Mouse (Mus musculus) kidney, embryonic 16.5 days (tissue): ENCODE measurements around the gene Olfr1395. TPM values are rescaled to one million over a fixed set of nuclear protein-coding genes. Genes with fewer than 3 reads are reported as not detected.
"Not testable (repeated sequence)": the region's sequence is repeated elsewhere in the genome, so short reads cannot be mapped to it uniquely, and the experiment has no call there.

Experiments used
- ATAC-seq: fragments of 200-750 bp; cut with Nextera tagmentation; 2 replicates; pipeline ENCODE4 v1.8.0; 2017; ENCODE audit warnings: moderate TSS enrichment; ENCODE audit not compliant: low FRiP score, low TSS enrichment
- H3K27ac ChIP-seq: fragments of 300-500 bp; sonication (generic); 2 replicates; pipeline ENCODE4 v1.5.1; 2014; ENCODE audit warnings: low read length
- H3K27me3 ChIP-seq: fragments of 300-500 bp; sonication (generic); 2 replicates; pipeline ENCODE4 v1.6.1; 2014; ENCODE audit warnings: low read length, control low read depth, mixed read lengths; ENCODE audit not compliant: insufficient read depth
- H3K36me3 ChIP-seq: fragments of 300-500 bp; sonication (generic); 2 replicates; pipeline ENCODE4 v1.6.1; 2014; ENCODE audit warnings: low read length, control low read depth, mixed read lengths; ENCODE audit not compliant: insufficient read depth
- H3K4me1 ChIP-seq: fragments of 300-500 bp; sonication (generic); 2 replicates; pipeline ENCODE4 v1.6.1; 2014; ENCODE audit warnings: low read length, control low read depth, mixed read lengths; ENCODE audit not compliant: insufficient read depth
- H3K4me2 ChIP-seq: fragments of 300-500 bp; sonication (generic); replicated peaks from 2 replicates; pipeline ENCODE4 v1.6.1; 2014; ENCODE audit warnings: low read depth, low read length
- H3K4me3 ChIP-seq: fragments of 300-500 bp; sonication (generic); 2 replicates; pipeline ENCODE4 v1.5.1; 2014; ENCODE audit warnings: mild to moderate bottlenecking, low read length
- H3K9ac ChIP-seq: fragments of 300-500 bp; sonication (generic); replicated peaks from 2 replicates; pipeline ENCODE4 v1.6.1; 2014; ENCODE audit warnings: low read length
- H3K9me3 ChIP-seq: fragments of 300-500 bp; sonication (generic); 2 replicates; pipeline ENCODE4 v1.6.1; 2016; ENCODE audit warnings: low read length, control low read depth
- WGBS: fragments of 180-500 bp; shearing (Covaris S2); extraction: QIAGEN DNeasy Blood & Tissue Kit; methylation state at CpG from one replicate; pipeline ENCODE4 v1.1.7; 2014; 5-methylcytosine and 5-hydroxymethylcytosine counted together
- polyA plus RNA-seq: library from polyadenylated mRNA; unstranded; fragments of >200 nt; fragmentation: Nextera tagmentation; extraction: Ambion mirVana; gene quantifications from 2 replicates; pipeline ENCODE4 v1.2.1, GENCODE M21; 2015

Gene Olfr1395
- polyA plus RNA-seq, 1 experiment from 2014 or later, result not detected

DNA sequence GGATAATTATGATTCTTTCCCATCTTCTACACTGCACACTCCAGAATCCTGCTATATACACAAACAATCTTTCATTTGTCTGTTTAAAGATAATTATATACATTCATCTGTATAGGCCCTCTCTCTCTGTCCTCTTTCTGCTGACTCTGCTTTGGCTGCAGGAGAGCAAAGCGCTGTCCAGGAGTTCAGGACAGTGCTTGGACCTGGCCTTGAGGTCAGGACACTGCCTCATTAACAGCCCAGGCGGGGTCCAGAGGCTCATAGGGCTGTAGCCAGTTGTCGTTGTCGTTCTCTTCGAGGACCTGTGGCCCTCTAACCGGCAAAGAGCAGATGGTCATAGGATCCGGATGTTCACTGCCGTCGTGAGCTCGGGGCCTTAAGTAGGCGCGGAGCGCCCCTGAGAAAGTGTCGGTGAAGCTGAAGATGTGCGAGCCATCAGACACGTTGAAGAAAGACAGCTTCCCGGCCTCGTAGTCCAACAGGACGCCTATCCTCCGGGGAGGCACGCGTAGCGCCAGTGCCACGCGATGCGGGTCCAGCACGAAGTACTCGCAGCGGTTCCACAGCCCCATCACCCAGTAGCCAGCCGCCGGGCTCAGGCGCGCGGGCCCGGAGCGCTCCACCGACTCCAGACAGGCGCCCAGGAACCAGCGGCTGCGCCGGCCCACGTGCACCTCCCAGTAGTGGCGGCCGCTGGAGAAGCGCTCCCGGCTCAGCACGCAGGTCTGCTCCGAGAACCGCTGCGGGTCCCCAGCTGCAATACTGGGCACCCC is 27.0 kb downstream of the Olfr1395 start:
- H3K4me1 ChIP-seq, result peaks cover 5% of the 10 kb centered on the region; the same call in 1 of the 2 replicates
- no peaks in the 10 kb centered on the region for H3K36me3 ChIP-seq
- ATAC-seq, result peak; percentile 78
- peak overlapping the region; percentile 35 for H3K4me3 ChIP-seq
- H3K27me3 ChIP-seq, result peaks cover 10% of the 10 kb centered on the region; the same call in 1 of the 2 replicates
- peaks cover 4% of the 10 kb centered on the region; the same call in 1 of the 2 replicates for H3K9me3 ChIP-seq
- H3K9ac ChIP-seq, result 0 out of 2 replicates have a peak overlapping the region, but pooled peaks have one; percentile 7
- H3K27ac ChIP-seq, result no peak overlapping the region
- 6% methylated on average over 50 of the region's 50 CpGs for WGBS
- H3K4me2 ChIP-seq, result peak overlapping the region; percentile 56

DNA sequence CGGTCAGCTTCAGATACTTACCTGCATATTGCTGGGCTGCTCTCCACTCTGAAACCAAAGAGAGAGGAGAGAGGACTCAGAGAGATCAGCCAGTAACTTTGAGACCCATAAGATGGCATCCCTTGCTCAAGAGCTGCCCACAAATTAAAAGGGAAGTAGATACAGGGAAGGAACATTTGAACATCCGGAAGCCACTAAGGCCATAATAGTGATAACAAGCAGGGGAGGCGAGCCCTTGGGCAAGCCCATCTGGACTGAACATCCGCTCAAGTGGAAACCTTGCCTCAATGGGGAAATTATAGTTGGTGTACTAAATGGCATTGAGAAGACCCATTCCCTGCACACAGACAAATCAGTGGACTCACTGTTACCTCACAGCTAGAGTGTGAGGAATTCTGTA is 28.5 kb downstream of the Olfr1395 start:
- Histone ChIP-seq H3K27me3 (peaks cover 10% of the 10 kb centered on the region; the same call in 1 of the 2 replicates), H3K36me3 (no peaks in the 10 kb centered on the region), H3K4me1 (peaks cover 5% of the 10 kb centered on the region; the same call in 1 of the 2 replicates), H3K9me3 (peaks cover 4% of the 10 kb centered on the region; the same call in 1 of the 2 replicates), H3K4me2 (no peak overlapping the region), H3K4me3 (no peak overlapping the region), H3K9ac (no peak overlapping the region), H3K27ac (no peak overlapping the region)
- WGBS, result 97% methylated on average over 4 of the region's 4 CpGs
- ATAC-seq, result no peak

DNA sequence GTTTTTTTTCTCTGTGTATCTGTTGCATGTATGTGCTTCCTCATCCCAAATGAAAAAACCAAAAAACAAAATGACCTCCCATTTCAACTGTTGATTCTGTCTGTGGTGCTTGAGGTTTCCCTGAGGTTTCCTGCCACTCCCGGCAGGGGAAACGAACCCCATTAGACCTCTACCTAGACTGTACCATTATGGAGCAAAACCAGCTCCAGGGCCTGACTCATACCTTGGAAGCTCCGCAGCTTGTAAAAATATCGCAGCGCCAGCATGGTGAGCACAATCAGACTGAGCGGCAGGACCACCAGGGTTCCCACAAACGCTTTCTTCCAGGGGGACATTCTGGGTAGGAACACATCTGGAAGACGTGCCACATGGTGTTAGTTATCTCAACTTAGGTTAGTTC is 33.3 kb downstream of the Olfr1395 start:
- Histone ChIP-seq H3K4me1 (no peaks in the 10 kb centered on the region), H3K4me3 (no peak overlapping the region), H3K27me3 (no peaks in the 10 kb centered on the region), H3K27ac (no peak overlapping the region), H3K9ac (no peak overlapping the region), H3K9me3 (no peaks in the 10 kb centered on the region), H3K4me2 (no peak overlapping the region), H3K36me3 (no peaks in the 10 kb centered on the region)
- ATAC-seq, result no peak
- 91% methylated on average over 8 of the region's 8 CpGs for WGBS

DNA sequence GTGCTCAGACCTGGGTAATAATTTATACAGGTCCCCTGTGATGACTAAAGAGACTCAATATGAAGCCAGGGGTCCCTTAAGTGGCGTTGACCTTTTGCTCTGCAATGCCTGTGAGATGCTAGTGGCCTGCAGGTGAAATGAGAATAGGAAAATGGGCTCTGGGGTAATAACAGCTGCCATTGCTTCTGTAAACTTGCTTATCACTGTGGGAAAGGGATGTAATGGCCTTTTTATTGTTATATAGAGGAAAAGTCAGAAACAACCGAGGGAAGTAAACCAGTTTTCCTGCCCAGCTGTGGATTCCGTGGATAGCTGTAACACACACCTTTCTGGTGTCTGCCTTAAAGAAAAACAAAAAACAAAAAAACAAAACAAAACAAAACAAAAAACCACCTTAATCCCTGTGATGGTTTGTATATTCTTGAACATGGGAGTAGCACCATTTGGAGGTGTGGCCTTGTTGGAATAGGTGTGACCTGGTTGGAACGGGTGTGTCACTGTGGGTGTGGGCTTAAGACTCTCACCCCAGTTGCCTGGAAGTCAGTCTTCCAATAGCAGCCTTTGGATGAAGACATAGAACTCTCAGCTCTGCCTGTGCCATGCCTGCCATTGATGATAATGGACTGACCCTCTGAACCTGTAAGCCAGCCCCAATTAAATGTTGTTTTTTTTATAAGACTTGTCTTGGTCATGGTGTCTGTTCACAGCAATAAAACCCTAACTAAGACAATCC is 34.1 kb downstream of the Olfr1395 start:
- H3K27me3 ChIP-seq, H3K4me1 ChIP-seq, H3K4me3 ChIP-seq, H3K4me2 ChIP-seq, H3K9me3 ChIP-seq, ATAC-seq, H3K9ac ChIP-seq, H3K27ac ChIP-seq, H3K36me3 ChIP-seq: not testable (repeated sequence)
- WGBS, result 67% methylated on average over 4 of the region's 4 CpGs

DNA sequence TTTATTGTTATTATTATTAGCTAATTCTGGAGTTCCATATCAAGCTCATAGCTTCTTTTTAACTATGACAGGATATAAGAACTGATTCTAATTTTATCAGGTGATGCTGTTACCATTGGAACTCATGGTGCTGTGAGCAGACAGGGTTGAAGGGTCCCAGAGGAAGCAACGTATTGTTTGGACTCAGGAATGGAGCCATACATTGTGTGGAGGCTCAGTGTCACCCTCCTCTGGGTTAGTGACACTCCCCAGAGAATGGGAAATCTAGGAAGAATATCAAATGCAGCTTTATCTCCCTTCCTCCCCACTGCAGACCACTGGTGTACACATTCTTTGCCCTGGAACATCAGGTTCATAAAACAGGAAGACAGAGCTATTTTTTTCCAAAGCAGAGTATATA is 41.1 kb downstream of the Olfr1395 start:
- Histone ChIP-seq H3K9me3 (no peaks in the 10 kb centered on the region), H3K27ac (no peak overlapping the region), H3K27me3 (no peaks in the 10 kb centered on the region), H3K4me2 (no peak overlapping the region), H3K4me3 (no peak overlapping the region), H3K4me1 (no peaks in the 10 kb centered on the region), H3K36me3 (no peaks in the 10 kb centered on the region), H3K9ac (no peak overlapping the region)
- ATAC-seq, result no peak
- 68% methylated on average over 1 of the region's 1 CpGs for WGBS

DNA sequence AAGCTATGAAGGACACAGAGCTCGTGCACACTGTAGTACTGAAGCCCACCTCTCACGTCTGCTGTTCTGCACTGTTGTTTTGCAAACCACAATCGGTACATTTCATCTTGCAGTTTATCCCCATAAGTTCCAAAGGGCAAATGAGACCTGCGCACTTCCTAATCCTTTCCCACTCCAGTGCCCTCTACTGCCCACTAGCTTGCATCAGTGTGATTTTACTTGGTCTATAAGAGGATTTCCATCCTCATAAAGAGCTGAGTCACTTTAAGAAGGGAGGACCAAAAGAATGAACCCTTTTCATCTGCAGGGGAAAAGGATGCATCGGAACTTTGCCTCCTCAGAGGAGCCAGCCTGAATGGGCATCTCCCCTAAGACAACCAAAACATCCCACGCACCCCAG is 44.4 kb downstream of the Olfr1395 start:
- no peak for ATAC-seq
- WGBS, result 80% methylated on average over 6 of the region's 6 CpGs
- Histone ChIP-seq H3K9ac (no peak overlapping the region), H3K27me3 (no peaks in the 10 kb centered on the region), H3K4me1 (no peaks in the 10 kb centered on the region), H3K36me3 (no peaks in the 10 kb centered on the region), H3K9me3 (no peaks in the 10 kb centered on the region), H3K4me3 (peak overlapping the region; percentile 11; the same call in 1 of the 2 replicates), H3K4me2 (peak overlapping the region; percentile 4; the same call in 1 of the 2 replicates), H3K27ac (peak overlapping the region; percentile 51)

DNA sequence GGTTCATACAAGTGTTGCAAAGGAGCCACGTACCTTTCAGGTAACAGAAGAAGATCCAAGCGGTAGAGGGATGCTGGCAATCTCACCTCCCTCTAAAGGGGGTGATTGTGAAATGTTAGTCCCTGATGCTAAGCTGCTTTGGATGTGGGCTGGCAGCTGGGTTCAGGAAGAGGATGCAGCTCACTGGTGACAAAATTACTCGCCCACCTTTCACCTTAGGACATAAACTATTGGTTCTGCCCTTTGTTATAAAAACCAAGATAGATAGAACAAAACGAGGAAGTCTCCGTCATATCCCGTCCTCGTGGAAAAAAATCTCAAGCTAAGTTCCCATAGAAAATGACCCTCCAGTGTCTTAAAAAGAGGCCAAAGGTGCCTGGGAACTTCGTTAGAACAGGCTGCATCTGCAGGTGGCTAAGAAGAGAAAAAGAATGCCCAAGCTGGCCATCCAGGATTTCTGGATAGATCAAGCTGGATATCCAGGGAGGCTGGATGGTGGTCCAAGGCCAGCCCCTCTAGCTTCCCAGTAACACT is 44.9 kb downstream of the Olfr1395 start, which contains the start of gene Btnl9:
Btnl9 (minus strand) TSS at position 205 of the 534 bp plus-strand sequence.
- Histone ChIP-seq H3K9me3 (no peaks in the 10 kb centered on the region), H3K27ac (peak within 1 kb of the TSS; percentile 55), H3K9ac (no peak within 1 kb of the TSS), H3K27me3 (no peaks in the 10 kb centered on the region), H3K4me1 (no peaks in the 10 kb centered on the region), H3K4me2 (peak within 1 kb of the TSS; percentile 4; the same call in 1 of the 2 replicates), H3K4me3 (peak within 1 kb of the TSS; percentile 11; the same call in 1 of the 2 replicates), H3K36me3 (no peaks in the 10 kb centered on the region)
- ATAC-seq, result no peak
- 59% methylated on average over 8 of the region's 8 CpGs for WGBS

DNA sequence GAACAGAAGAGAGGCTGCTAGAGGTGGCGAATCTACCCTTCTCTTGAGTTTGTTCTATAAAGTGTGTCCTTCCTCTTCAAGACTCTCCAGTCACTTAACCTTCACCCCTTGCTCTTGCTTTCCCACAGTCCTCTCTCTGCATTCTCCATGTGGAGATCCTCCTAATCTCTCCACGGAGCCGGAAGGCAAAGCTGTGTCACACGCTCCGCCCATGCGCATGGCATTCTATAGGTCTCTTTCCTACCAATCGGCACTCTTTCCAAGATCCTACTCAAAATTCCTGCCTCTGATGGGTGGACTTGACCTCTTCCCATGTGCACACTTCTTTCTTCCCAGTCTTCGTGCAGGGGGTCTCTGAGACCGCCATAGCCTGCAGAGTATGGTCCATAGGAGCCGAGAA is 45.6 kb downstream of the Olfr1395 start:
- Histone ChIP-seq H3K27me3 (no peaks in the 10 kb centered on the region), H3K9ac (no peak overlapping the region), H3K4me2 (no peak overlapping the region), H3K4me1 (no peaks in the 10 kb centered on the region), H3K36me3 (no peaks in the 10 kb centered on the region), H3K4me3 (no peak overlapping the region), H3K9me3 (no peaks in the 10 kb centered on the region), H3K27ac (peak overlapping the region; percentile 55)
- 82% methylated on average over 10 of the region's 10 CpGs for WGBS
- no peak for ATAC-seq

DNA sequence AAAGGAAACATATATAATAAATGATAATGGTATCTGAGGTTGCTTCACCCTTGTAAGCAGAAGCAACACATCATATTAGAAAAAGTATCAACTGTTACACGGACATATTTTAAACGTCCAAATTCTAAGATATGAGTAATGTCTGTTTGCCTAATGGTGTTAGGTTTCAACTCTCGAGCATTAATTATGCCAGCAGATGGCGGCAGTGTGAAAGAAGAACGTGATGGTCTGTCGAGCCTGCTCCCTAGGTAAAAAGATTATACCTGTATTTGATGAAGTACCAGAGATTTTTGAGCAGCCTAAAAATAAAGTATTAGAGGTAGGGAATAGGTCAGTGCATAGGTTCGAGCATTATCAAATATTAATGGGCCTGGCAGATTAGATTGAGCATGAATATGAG is 47.7 kb downstream of the Olfr1395 start:
- Histone ChIP-seq H3K9me3 (no peaks in the 10 kb centered on the region), H3K4me2 (no peak overlapping the region), H3K27ac (no peak overlapping the region), H3K4me1 (no peaks in the 10 kb centered on the region), H3K36me3 (no peaks in the 10 kb centered on the region), H3K9ac (no peak overlapping the region), H3K27me3 (no peaks in the 10 kb centered on the region), H3K4me3 (no peak overlapping the region)
- no peak for ATAC-seq
- WGBS, result 5% methylated on average over 7 of the region's 7 CpGs
